Mouse (Mus musculus): ENCODE data around the gene Magi2.
A peak's percentile ranks its signal among the peaks of the same experiment; 100 is the strongest.

Gene Magi2

GRCm38 (mm10) chr5:19746865-19747514 is 520.2 kb downstream of the Magi2 start:
- no peak for DNase-seq (ENCODE audit: low read depth, low spot score)

GRCm38 (mm10) chr5:19747631-19748030 is 520.8 kb downstream of the Magi2 start:
- DNase-seq (ENCODE audit: low read depth, low spot score): no peak

GRCm38 (mm10) chr5:19779224-19779623 is 552.4 kb downstream of the Magi2 start:
- no peak for DNase-seq (ENCODE audit: low read depth, low spot score)

GRCm38 (mm10) chr5:19780076-19780475 is 553.2 kb downstream of the Magi2 start:
- no peak for DNase-seq (ENCODE audit: low read depth, low spot score)

- DNase-seq (ENCODE audit: low read depth, low spot score): no peak
Measured at GRCm38 (mm10) chr5:19785320-19785719, 558.5 kb downstream of the Magi2 start.

- peak; percentile 36 for DNase-seq (ENCODE audit: low read depth, low spot score)
Measured at GRCm38 (mm10) chr5:19787522-19788144, 560.8 kb downstream of the Magi2 start.

- DNase-seq (ENCODE audit: low read depth, low spot score): no peak
Measured at GRCm38 (mm10) chr5:19803052-19803769, 576.4 kb downstream of the Magi2 start.

GRCm38 (mm10) chr5:19822502-19822901 is 595.7 kb downstream of the Magi2 start:
- DNase-seq (ENCODE audit: low read depth, low spot score): no peak

- DNase-seq (ENCODE audit: low read depth, low spot score): no peak
Measured at GRCm38 (mm10) chr5:19825943-19826342, 599.1 kb downstream of the Magi2 start.

- no peak for DNase-seq (ENCODE audit: low read depth, low spot score)
Measured at GRCm38 (mm10) chr5:19829341-19829740, 602.5 kb downstream of the Magi2 start.

GRCm38 (mm10) chr5:19862854-19863253 is 636.0 kb downstream of the Magi2 start:
- no peak for DNase-seq (ENCODE audit: low read depth, low spot score)

- no peak for DNase-seq (ENCODE audit: low read depth, low spot score)
Measured at GRCm38 (mm10) chr5:19870406-19870805, 643.6 kb downstream of the Magi2 start.

GRCm38 (mm10) chr5:19891693-19892092 is 664.9 kb downstream of the Magi2 start:
- DNase-seq (ENCODE audit: low read depth, low spot score): no peak

- no peak for DNase-seq (ENCODE audit: low read depth, low spot score)
Measured at GRCm38 (mm10) chr5:19895893-19896292, 669.1 kb downstream of the Magi2 start.

GRCm38 (mm10) chr5:19901625-19902024 is 674.8 kb downstream of the Magi2 start:
- DNase-seq (ENCODE audit: low read depth, low spot score): no peak

- no peak for DNase-seq (ENCODE audit: low read depth, low spot score)
Measured at GRCm38 (mm10) chr5:19906636-19907035, 679.8 kb downstream of the Magi2 start.

GRCm38 (mm10) chr5:19907381-19907982 is 680.6 kb downstream of the Magi2 start:
- DNase-seq (ENCODE audit: low read depth, low spot score): peak; percentile 13

- no peak for DNase-seq (ENCODE audit: low read depth, low spot score)
Measured at GRCm38 (mm10) chr5:19907983-19908705, 681.3 kb downstream of the Magi2 start.

GRCm38 (mm10) chr5:19908706-19909060 is 681.8 kb downstream of the Magi2 start:
- DNase-seq (ENCODE audit: low read depth, low spot score): no peak

GRCm38 (mm10) chr5:19909071-19909470 is 682.2 kb downstream of the Magi2 start:
- DNase-seq (ENCODE audit: low read depth, low spot score): no peak

GRCm38 (mm10) chr5:19909664-19910063 is 682.8 kb downstream of the Magi2 start:
- no peak for DNase-seq (ENCODE audit: low read depth, low spot score)

- DNase-seq (ENCODE audit: low read depth, low spot score): no peak
Measured at GRCm38 (mm10) chr5:19932102-19932501, 705.3 kb downstream of the Magi2 start.

Measured in WW6 (cell line).